Mouse (Mus musculus) urinary bladder, adult 2 months (tissue): ENCODE measurements around the gene Tbc1d2b. TPM values are rescaled to one million over a fixed set of nuclear protein-coding genes. Genes with fewer than 3 reads are reported as not detected.

Experiments used
- DNase-seq: peaks from one replicate; pipeline ENCODE4 v3.0.0; 2022; ENCODE audit warnings: low spot score
- polyA plus RNA-seq: library from polyadenylated mRNA; depleted of rRNA; stranded (reverse); fragments of >200 nt; gene quantifications from 2 replicates; pipeline ENCODE4 v1.2.3, GENCODE M21; 2012

Gene Tbc1d2b
- polyA plus RNA-seq, 1 experiment: 43.5 TPM

DNA sequence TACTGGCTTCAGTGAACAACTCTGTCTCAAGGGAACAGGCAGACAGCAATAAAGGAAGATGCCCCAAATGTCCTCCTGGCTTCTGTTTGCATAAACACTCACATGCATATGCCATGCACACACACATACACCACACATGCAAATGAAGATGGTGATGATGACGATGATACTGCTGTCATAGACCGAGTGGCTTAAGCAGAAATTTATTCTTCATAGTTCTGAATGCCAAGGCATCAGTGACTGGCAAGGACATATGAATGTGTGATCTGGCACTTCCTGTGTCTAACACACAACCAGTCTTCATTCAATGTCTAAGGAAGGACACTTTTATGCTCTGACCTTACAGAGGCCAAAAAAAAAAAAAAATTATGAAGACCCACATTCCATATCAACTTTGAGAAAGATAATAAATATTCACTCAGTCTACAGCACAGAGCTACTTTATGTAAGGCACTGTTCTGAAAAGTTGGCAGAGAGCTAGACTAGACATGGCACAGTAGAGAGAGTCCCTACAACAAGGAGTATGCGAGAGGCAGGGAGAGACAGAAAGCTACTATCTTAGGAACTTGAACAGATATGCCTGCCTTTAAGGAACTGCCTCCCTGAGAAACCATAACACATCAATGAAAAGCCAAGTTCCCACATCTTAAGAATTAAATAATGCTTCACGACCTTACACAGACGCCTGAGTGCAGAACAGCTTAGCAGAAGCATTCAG is 5.1 kb downstream of the Tbc1d2b start:
- DNase-seq: no peak

DNA sequence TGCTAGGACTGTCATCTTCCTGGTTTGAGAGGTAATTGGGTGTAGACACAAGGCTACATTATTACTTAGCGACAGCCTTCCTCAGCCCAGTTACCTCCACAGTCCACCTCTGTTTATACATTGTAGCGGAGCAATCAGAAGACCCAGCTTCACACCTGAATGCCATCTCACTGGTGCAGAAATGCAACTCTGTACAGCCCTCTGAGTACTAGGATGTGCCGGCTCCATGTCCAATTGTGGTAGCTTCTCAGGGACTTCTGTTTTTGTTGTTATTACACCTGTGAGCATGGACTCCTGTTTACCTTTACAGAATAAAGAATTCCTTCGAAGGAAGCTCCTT is 7.3 kb downstream of the Tbc1d2b start:
- DNase-seq: no peak

GRCm38 (mm10) chr9:90262591-90263339 is 7.8 kb downstream of the Tbc1d2b start:
- DNase-seq: no peak

DNA sequence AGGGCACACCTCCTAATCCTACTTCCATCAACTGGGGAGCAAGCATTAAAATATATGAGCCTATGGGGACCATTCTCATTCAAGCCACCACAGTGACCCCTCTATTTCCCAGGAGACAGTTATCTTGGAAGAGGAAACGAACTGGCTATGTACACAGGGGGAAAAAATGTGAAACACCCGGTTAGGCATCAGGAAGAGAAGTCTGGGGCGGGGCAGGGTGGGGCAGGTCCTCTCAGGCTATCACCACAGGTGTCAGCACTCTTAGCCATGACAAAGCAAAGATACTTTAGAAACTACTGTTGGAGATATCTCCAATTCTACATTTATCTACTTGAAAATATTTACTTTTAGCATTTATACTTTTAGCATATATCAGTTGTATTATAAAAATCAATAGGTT is 8.5 kb downstream of the Tbc1d2b start:
- no peak for DNase-seq

GRCm38 (mm10) chr9:90260600-90261375 is 9.8 kb downstream of the Tbc1d2b start:
- DNase-seq: no peak

DNA sequence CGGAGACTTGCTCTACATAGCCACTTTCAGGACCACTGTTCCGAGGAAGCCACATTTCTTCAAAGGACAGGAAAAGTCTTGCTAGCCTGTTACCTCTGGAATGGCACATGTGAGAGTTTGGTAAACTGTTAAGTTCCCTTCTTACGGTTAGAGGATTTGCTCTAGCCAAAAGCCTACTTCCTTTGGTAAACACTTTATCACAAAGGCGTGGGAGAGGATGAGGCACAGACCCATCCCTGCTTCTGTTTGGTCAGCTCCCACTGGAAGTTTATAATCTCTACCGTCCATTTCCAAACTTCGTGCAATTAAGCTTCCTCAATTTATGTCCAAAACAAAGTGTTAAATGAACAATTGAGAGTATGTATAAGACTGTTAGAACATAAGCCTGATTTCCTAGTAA is 10.5 kb downstream of the Tbc1d2b start:
- DNase-seq: no peak

DNA sequence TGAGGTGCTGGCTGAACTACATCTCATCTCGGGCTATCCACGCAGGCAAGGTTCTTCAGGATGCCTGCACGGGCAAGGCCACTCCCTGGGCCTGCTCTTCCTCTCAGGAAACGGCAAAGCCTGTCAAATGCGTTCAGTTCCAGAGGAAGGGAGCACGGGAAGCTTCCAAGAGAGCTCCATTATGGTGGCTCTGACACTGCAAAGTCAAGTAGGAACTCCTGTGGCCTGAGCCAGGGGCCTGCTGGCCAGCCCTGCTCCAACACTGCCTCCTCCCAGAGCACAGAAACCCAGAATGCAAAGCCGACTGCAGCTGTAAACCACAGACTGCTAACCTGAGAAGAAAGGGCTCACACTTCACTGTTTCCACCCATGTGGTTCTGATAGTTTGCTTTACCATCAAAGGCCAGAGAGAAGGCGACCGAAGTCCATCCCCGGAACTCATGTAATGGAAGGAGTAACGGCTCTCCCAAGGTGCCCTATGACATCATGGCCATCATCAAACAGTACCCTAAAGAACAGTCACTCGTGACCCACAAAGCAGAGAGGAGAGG is 11.1 kb downstream of the Tbc1d2b start:
- DNase-seq: no peak

GRCm38 (mm10) chr9:90257754-90258531 is 12.7 kb downstream of the Tbc1d2b start:
- no peak for DNase-seq

DNA sequence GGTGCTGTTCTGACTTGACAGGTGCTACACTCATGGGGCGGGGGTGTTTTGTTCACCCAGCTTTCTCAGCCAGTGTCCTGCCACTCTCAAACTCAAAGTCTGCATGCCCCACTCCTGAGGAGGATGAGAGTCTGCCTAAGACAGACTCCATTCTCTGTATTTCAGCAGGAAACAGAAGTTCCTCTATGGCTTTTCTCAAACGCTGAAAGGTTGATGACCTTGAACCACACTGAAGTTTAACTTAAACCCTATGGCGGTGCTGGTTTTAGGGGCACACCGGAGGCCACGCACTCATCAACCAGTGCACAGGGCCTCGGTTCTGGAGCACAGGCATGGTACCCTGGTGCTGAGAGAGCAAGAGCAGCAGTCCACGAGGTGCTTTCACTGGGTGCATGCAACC is 13.4 kb downstream of the Tbc1d2b start:
- DNase-seq: no peak

DNA sequence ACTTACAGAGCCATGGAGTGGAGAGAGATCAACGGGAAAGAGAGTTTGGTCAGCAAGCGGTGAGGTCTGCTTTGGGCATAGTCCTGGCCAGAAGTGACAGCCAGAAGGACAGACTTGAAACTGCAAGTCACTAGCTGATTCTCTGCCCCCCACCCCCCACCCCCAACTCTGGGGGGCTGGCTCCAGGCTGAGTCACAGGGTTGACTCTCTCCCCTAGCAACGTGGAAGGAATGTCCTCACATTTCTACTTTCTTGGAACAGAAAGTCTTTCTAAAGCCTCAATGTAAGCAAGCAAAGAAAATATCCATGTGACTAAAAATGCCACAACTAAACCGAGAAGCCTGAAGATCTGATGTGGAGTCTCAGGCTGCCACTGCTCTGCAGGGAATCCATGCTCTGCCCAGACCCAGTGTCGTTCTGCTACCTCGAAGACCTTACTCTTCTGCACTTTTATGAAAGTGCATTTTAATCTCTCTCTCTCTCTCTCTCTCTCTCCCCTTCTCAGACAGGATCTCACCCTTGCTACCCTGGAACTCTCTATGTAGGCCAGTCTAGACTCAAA is 14.7 kb downstream of the Tbc1d2b start:
- DNase-seq: no peak

DNA sequence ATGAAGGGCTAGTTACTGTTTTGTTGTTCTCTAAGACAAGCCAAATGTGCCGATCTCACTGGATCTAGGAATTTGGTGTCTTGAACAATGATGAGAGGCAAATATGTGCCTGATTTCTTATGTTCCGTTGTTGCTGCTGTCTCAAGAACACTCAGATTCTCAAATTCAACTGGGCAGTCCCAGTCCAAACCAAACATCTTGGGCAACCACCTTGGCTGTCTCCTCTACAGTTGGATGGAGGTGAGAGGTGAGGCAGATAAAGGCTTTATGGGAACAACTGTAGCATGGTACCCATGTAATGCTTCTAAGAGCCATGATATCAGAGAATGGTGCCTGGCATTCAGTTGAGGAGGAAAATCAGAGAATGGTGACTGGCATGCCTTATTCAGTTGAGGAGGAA is 17.4 kb downstream of the Tbc1d2b start:
- DNase-seq: no peak

DNA sequence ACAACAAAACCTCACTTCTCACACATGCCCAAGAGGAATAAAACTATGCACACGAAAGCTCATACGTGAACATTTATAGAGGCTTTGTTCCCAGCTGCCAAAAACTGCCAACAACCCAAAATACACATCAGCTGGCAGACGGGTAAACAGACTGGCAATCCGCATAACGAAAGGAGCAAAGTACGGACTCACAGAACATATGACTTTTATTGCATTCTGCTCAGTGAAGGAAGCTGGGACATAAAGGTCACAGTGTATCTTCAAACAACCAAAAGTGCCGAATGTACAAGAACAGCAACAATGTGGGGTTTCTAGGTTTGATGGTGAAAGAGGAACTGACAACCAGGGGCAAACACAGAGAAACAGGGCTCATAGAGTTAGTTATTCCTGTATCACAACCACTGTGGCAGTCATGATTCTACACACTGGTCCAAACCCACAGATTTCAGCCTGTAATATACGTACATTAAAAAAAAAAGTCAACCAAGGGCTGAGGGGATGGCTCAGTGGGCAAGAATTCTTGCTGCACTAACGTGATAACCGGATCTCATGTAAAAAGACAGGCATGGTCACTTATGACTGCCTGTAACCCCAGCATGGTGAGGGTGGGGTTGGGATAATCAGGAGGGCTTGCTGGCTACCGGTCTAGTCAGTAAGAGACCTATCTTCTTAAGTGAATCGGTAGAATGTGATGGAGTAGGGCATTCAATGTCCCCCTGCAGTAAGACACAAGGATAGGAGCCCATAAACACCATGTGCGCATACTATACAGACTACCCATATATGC is 19.4 kb downstream of the Tbc1d2b start:
- DNase-seq: no peak

DNA sequence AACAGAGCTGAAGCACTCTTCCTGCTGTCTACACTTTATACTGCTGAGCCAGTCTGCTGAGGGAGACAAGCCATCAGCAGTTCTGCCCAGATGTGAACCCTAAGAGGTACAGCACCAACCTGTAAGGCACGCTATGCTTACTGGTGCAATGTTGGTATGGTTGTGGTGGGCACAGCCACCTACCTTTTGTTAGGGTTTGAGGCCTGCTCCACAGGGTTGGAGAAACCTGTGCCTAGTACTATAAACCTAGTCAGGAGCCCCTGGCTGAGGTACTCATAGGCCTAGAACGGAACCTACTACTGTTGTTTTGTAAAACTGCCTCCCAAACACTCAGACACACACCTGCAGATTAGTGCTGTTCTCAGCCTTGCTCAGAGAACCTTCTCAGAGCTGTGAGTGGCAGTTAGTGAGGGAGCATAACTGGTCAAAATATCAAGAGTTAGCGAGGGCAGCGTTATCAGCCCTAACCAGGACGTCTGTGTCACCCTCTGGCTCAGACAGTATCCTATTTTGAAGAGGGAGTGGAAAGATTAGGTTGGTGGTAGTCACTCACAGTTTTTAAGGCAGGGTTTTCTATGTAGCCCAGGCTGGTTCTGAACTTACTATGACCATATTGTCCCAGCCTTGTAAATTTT is 20.3 kb downstream of the Tbc1d2b start:
- no peak for DNase-seq

GRCm38 (mm10) chr9:90249036-90249435 is 21.6 kb downstream of the Tbc1d2b start:
- DNase-seq: no peak

- DNase-seq: no peak
Observed at GRCm38 (mm10) chr9:90248326-90248725, 22.3 kb downstream of the Tbc1d2b start.

GRCm38 (mm10) chr9:90247316-90247715 is 23.3 kb downstream of the Tbc1d2b start:
- no peak for DNase-seq

DNA sequence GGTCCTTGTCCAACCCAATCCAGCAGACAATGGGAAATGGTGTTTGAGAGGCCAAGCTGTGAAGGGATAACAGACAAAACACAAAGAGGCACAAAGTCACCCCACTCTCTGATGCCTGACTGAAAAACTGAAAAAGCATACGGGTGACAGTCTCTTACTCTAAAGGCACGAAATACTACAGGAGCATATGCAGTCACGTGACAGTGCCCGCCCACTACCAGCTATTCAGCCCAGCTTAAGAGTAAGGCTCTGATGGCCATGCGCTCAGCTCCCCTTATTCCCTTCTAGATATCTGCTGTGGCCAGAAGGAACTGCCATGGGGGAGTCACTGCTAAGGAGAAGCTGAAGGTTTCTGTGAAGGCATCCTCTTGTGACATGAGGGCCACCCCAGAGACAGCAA is 24.8 kb downstream of the Tbc1d2b start:
- no peak for DNase-seq

- DNase-seq: no peak
Observed at GRCm38 (mm10) chr9:90245206-90245605, 25.4 kb downstream of the Tbc1d2b start.

GRCm38 (mm10) chr9:90244301-90245151 is 26.1 kb downstream of the Tbc1d2b start:
- DNase-seq: no peak
